Mouse (Mus musculus): ENCODE measurements around the gene Tmem179b. TPM values are rescaled to one million over a fixed set of nuclear protein-coding genes. Genes with fewer than 3 reads are reported as not detected.

Tmem179b gene
- 18.0 TPM for polyA plus RNA-seq (2014; fragmentation: Illumina TruSeq; extraction: RNeasy Lipid Tissue Mini Kit (QIAGEN cat#74804); ENCODE audit: low read depth, low replicate concordance)

DNA sequence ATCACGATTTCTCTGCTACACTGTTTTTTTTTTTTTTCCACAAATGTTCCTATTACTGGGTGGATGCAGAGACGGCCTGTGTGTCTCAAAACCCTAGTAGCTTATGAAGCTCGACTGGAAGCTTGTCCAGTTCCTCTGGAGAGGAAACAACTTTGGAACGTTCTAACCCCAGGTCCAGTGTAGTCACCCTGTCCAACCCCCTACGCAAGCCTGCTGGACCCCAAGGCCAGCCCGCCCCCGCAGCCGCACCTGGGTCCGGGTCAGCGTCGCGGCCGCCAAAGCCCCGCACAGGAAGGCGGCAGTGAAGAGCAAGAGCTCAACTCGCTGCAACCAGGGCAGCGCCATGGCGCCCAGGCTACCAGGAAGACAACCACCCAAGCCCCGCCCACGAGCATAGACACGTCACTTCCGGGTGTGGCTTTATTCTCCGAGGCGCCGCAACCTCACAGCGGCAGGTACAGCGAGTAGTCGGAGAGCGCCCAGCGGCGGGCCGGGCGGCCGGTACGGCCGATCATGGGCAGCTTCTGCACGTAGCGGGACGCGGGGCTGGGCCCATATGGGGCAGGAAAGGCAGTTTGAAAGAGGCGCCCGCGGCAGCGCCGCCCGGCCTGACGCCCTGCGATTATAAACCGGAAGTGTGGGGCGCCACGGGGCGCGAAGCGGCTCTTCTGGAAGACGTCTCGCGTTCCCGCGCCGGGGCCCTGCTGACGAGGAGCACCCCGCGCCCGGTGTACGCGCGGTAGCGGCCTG is at the start of gene Tmem179b:
Tmem179b (minus strand) TSS at position 382 of the 750 bp plus-strand sequence.

DNA sequence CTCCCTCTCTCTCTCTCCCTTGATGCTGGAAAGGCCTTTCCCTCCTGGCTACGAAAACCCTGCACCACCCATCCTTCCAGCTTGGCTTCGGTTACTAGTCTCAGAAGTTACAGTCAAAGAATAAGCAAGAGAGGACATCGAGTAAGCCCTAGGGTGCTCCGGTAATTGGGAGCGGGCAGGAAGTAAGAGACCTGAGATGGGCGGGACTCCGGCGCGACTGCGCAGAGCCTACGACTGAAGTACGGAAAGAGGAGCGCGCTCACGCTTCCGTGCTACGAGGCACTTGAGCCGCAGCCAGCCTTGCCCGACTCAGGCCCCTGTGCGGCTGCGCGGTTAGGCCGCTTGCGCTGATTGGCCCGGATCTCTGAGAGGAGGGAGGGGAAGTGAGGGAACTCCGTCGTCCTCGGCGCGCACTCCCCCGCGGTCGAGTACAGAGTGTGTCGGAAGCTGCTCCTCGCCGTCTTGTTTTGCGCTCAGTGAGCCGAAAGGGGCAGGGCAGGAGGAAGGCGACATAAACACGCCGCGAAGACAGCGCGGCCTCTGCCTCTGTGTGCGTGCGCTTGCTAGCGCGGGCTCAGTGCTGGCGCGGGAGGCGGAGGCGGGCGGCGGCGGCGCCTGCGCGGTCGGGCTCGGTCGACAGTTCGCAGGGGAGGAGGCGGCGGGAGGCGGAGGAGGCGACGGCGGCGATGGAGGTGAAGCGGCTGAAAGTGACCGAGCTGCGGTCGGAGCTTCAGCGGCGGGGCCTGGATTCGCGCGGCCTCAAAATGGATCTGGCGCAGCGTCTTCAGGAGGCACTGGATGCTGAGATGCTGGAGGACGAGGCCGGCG is 45.5 kb upstream of the Tmem179b start, which contains the start of gene Hnrnpul2:
Hnrnpul2 (plus strand) TSS at position 415 of the 828 bp plus-strand sequence.

DNA sequence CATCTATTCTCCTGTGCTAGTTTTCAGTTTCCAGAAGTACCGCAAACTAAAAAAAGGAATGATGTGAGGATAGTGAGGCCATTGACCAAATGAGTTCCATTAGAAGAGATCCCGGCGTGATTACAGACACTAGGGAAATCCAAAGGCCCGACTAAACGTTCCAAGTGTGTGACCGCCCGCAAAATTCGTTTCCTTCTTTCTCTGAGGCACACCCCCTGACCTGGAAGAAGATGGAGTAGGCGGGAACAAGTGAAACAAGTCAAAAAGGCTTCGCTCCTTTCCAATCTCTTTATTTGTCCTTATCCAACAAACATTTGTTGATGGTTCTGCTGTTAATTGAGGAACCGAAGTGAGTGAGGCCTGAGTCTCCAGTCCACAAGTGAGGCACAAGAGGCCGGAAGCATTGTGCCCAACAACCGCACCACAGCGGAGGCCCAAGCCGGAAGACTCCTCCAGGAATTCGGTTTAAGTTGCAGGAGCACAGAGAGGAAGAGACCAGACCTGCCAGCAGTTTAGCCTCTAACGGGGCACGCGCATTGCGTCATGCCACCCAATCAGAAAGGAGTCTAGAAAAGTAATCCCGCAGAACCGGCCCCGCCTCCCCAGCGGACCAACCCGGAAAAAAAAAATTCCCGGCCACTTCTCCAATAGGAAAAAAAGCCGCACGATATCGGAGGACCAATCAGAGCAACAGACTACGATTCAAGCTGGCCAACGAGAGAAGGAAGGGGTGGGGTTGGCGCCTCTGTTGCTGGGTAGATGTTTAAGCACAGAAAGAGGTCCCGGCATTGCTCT is 44.7 kb upstream of the Tmem179b start, which contains the start of gene Ttc9c:
Ttc9c (minus strand) TSS at position 533 of the 795 bp plus-strand sequence.

DNA sequence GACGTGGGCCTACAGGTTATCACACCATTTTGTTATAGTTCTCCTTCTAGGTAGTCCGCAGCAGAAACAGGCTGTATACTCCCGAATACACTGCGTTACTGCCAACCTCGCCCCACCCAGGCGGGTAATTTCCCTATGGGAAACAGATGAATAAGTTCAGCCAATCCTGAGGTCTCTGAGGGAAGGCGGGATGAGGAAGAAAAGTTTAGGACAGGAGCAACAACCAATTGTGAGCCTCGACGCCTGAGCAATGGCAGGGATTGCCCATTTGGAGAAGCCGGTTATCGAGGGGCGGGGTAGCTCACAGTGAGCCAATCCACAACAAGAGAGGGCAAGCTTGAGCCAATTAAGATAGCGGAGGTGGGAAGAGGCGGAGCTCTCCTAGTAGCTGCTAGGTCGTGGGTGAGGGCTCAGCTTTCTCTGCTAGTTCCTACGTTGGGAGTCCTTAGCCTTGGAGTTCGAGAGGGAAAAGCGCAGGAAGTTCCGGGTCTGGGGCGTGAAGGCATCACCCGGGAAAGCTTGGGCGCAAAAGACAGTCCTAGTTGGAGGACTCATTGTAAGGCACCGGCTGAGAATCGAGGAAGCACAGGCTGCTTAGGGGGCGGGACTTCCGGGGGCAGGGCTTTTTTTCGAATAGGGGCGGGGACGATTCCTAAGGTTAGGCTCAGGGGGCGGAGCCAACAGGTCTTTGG is 28.0 kb upstream of the Tmem179b start, which contains the start of gene Zbtb3:
Zbtb3 (plus strand) TSS at position 426 of the 692 bp plus-strand sequence.

DNA sequence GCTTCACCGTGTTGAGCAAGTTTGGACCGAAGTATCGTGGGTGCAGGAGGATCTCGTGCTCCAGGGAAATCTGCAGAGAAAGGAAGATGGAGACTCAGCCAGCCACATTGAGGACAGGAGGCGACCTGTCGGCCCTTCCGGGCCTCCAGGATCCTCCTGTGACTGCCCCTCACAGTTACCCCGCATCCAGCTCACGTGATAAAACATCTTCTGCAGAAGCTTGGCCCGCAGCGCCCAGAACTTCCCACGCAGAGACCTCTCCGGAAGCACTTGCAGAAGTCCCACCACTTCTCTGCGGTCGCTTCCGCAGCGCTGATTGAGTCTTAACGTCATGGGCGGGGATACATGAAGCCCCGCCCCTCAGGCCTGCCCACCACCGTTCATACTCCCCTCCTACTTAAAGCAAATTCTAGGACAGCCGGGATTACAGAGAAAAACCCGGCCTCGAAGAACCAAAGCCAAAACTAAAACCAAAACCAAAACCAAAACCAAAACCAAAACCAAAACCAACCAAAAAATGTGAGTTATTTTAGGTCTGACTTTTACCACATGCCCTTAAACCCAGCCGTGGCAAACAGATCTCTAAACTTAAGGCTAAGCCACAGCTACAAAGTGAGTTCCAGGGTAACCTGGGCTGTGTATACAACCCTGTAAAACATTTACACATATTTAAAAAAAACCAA is 24.1 kb upstream of the Tmem179b start, which contains the start of gene Polr2g:
Polr2g (minus strand) TSS at position 314 of the 683 bp plus-strand sequence.

DNA sequence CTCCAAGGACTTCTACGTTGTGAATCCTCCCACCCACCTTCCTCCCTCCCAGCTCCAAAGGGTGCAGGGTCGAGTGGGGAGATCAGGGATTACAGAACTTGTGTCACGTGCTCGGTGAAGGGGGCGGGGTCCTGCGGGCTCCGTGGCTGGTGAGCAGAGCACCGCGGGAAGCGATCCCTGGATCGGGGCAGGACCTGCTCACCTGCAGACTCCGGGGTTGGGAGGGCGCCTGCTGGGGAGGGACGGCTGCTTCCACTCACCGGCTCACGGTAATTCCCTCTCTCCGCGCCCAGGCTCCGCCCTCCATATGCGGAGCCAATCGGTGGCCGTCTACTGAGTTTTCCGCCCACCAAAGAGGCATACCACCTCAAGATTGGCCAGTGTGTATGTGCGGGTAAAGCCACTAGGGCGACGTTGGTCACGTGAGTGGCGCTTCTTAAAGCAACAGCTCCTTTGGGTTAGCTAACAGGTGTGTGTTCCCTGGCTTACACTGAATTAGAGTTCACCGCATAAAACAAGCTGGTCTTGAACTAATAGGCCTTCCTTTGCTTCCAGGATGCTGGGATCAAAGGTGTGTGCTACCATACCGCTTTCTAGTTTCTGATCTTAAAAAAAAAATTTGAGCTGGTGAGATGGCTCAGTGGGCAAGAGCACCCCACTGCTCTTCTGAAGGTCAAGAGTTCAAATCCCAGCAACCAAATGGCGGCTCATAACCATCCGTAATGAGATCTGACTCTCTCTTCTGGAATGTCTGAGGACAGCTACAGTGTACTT is 11.9 kb upstream of the Tmem179b start, which contains the start of gene Taf6l:
Taf6l (minus strand) TSS at position 410 of the 774 bp plus-strand sequence.

DNA sequence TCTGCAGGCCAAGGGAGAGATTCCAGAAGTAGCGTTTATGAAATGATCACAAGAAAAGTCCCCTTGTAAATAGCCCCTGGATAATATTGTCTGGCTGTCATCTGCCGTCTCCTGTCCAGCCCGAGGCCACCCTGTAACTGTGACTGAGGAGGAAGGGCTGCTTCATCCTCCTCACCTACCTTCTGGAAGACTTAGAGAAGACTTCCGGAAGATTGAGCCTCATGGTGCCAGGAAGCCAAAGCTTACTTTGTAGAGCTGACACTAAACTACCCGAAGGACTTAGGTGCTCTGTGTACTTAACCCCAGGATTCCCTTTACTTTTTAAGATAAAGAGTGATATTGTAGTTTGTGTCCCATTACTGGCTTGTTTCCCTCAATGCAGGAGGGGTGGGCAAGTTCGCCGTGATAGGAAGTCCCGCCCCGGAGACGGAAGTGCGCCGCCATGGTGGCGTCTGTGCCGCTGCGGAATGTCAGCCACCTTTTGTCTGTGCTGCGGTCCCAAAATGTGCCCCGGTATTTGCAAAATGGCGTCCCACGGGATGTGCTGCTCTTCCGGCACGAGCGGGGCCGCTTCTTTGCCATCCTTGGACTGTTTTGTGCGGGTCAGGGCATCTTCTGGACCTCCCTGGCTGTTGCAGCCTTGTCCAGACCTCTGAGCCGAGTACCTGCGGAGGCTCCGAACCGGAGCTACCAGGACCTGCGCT is 3.5 kb downstream of the Tmem179b start, which contains the start of gene Tmem223:
Tmem223 (plus strand) TSS at position 430 of the 704 bp plus-strand sequence.

DNA sequence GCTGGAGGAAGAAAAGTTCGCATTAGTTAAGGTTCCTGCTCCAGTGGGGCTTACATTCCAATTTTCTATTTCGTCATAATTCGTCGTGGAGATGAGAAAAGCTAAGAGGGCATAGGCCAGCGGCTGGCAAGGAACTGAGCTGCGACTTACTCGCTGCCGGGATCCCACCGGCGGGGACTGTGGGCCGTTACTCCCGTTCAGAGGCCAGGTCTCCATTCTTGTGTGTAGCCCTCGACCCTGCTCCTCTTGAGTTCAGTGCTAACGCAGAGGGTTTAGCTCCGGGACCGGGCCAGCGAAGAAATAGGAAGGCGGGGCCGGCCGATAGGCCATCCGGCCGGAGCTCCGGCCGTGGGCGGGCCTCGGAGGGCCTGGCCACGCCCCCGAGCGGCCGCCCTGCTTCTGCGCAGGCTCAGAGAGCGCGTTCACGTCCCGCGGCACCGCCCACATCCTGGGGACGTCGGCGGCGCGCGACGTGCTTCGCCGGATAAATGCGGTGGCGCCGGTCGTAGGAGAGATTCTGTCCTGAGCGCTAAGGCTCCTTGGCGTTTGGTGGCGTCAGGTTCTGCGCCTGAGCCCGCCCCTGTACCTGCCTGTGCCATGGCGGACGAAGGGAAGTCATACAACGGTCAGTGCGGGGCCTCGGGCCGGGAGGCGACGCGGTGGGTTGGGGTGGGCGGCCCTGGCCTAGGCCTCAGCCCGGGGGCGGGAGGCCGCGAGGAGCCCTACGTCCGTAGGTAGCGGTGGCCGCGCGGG is 17.5 kb downstream of the Tmem179b start, which contains the start of gene Nxf1:
Nxf1 (plus strand) TSS at position 439 of the 753 bp plus-strand sequence.

DNA sequence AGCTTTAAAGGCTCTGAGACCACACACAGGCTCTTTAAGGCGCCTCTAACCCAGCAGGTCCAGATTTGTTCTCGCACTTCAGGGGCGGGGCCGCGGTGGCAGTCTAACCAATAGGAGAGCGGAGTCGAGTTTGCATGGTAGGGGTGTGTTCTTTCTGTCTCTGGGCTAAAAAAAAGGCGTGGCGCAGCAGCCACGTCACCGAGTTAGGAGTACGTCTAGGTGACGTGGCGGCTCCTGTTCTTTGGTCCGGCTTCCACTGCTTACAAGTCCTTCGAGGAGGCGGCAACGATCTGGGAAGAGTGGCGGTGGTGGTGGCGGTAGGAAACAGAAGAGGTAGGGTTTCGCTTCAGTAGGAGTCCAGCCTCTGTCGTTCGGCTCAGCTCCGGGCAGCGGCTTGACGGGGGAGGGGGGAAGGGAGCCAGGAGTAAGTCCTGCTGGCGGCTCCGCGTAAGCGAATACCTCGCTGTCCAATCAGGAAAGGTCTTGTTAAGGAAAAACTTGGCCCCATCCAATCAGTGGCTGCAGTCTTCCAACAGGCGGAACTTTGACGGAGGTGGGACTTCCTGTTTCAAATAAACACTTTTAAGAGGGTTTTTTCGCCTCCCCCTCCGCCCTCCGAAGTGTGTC is 32.9 kb downstream of the Tmem179b start, which contains the start of gene Stx5a:
Stx5a (plus strand) TSS at position 171 of the 627 bp plus-strand sequence.

DNA sequence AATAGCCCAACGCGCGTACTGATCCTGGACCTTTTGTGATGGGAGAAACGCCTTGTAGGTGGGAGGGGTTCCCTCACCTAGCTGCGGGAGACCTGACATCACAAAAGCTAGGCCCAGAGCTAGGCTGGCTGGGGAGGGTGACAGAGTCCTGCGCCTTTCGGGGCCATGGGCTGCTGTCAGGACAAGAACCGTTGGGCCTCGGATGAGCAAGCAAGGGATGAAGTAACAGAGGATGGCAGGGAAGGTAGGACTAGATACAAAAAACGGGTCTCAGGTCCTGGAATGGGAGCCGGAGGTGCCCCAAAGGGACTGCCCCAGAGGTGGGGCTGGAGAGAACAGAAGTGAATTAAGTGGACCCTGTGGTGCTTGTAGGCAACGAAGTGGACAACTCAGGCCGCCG is 33.7 kb downstream of the Tmem179b start, which contains the start of gene 1700092M07Rik:
1700092M07Rik (plus strand) TSS at position 116 of the 400 bp plus-strand sequence.

DNA sequence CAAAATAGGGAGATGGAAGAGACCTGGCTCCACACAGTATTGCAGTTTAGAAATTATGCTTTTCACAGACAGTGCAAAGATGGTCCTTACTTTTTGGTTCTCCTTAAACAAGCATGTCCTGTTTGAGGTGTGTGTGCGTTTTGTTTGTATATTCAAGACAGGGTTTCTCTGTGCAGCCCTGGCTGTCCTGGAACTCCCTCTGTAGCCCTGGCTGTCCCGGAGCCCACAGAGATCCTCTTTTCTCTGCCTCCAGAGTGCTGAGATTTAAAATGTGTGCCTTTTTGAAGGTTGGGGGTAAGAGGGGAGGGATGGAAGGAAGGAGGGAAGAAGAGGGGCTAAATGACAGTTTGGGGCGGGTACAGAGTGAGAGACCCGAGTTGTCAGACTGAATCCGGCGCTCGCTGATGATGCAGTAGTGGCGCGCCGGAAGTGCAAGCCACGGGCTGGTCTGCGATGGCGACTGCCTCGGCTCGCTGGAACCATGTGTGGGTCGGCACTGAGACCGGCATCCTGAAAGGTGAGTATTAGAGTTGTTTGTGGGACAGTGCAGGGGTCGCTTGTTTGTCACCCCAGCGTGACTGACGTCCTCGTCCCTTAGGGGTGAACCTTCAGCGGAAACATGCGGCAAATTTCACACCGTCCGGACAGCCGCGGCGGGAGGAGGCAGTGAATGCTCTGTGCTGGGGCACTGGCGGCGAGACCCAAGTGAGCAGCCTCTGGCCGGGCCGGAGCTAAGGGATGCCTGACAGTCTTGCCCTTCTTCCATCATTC is 38.7 kb downstream of the Tmem179b start, which contains the start of gene Wdr74:
Wdr74 (plus strand) TSS at position 439 of the 771 bp plus-strand sequence.

DNA sequence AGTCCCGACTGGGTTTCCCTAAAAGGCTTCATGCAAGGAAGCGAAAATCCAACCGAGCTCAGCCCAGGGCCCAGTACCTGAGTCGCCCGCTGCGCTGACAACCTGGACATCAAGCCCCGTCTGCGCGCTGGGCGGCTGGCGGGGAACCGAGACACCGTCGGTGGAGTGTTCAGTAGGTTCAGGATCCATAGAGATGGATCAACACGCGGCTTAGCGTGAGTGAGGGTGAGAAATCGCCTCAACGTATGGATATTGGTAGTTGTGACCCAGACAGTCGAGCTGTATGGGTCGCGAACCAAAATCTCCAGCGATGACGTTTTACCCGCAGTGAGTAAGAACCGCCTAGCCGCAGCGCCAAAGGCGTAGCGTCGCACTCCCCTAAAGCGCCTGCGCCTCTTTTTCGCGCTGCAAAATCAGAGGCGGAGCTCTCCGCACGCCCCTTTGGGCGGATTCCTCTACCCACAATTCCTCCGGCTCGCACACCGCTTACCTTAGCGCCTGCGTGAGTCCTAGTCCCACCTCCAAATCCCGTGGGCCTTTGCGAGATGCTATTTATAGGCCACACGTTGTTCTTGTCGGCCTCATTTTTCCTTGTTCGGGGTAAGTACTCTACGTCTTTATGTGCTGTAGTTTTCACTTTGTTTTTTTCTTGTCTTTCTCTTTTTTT is 51.2 kb downstream of the Tmem179b start, which contains the start of gene Slc3a2:
Slc3a2 (minus strand) TSS at position 463 of the 667 bp plus-strand sequence.

